Mouse (Mus musculus): ENCODE measurements around the gene Il31ra. TPM values are rescaled to one million over a fixed set of nuclear protein-coding genes. Genes with fewer than 3 reads are reported as not detected.
"Not testable (repeated sequence)": the region's sequence is repeated elsewhere in the genome, so short reads cannot be mapped to it uniquely, and the experiment has no call there.

Gene Il31ra
- 0.56 and 0.63 TPM in 2 replicates for polyA plus RNA-seq (2012; rRNA removed)

GRCm38 (mm10) chr13:112594260-112594659, at the start of gene Il31ra:
Il31ra (minus strand) TSS chr13:112594360.
- H3K36me3 ChIP-seq (ENCODE audit: control insufficient read depth, insufficient read depth, low read length), result not testable (repeated sequence)

GRCm38 (mm10) chr13:112642897-112643296, 48.7 kb upstream of the Il31ra start:
- no peaks in the 10 kb centered on the region for H3K27me3 ChIP-seq (ENCODE audit: control insufficient read depth, insufficient read depth, low read length)
- no peak for TF ChIP-seq POLR2A (IDR thresholded peaks at IDR 0.05; ENCODE audit: control insufficient read depth, low read depth, low read length)
- no peak for TF ChIP-seq CTCF (IDR thresholded peaks at IDR 0.05; ENCODE audit: control insufficient read depth, insufficient read depth, insufficient replicate concordance, low read depth, low read length)
- H3K4me1 ChIP-seq (ENCODE audit: control insufficient read depth, insufficient read depth, low read length), result no peaks in the 10 kb centered on the region
- H3K4me3 ChIP-seq (ENCODE audit: control insufficient read depth, low read depth, low read length), result no peak overlapping the region
- no peak overlapping the region for H3K27ac ChIP-seq (ENCODE audit: control insufficient read depth, insufficient read depth, low read depth, low read length)
- no peaks in the 10 kb centered on the region; the same call in 1 of the 2 replicates for H3K36me3 ChIP-seq (ENCODE audit: control insufficient read depth, insufficient read depth, low read length)

More at GRCm38 (mm10) chr13:112594260-112594659, at the start of gene Il31ra:
- not testable (repeated sequence) for H3K27me3 ChIP-seq (ENCODE audit: control insufficient read depth, insufficient read depth, low read length); H3K4me3 ChIP-seq (ENCODE audit: control insufficient read depth, low read depth, low read length); H3K27ac ChIP-seq (ENCODE audit: control insufficient read depth, insufficient read depth, low read depth, low read length); H3K4me1 ChIP-seq (ENCODE audit: control insufficient read depth, insufficient read depth, low read length)

GRCm38 (mm10) chr13:112639111-112639510, 45.0 kb upstream of the Il31ra start:
- Histone ChIP-seq H3K36me3 (ENCODE audit: control insufficient read depth, insufficient read depth, low read length) (peaks cover 3% of the 10 kb centered on the region; the same call in 1 of the 2 replicates), H3K27me3 (ENCODE audit: control insufficient read depth, insufficient read depth, low read length) (no peaks in the 10 kb centered on the region), H3K27ac (ENCODE audit: control insufficient read depth, insufficient read depth, low read depth, low read length) (no peak overlapping the region), H3K4me3 (ENCODE audit: control insufficient read depth, low read depth, low read length) (no peak overlapping the region), H3K4me1 (ENCODE audit: control insufficient read depth, insufficient read depth, low read length) (no peaks in the 10 kb centered on the region)
- TF ChIP-seq POLR2A (IDR thresholded peaks at IDR 0.05; ENCODE audit: control insufficient read depth, low read depth, low read length), result no peak

- TF ChIP-seq CTCF (IDR thresholded peaks at IDR 0.05; ENCODE audit: control insufficient read depth, insufficient read depth, insufficient replicate concordance, low read depth, low read length), result no peak
- TF ChIP-seq POLR2A (IDR thresholded peaks at IDR 0.05; ENCODE audit: control insufficient read depth, low read depth, low read length), result no peak
- H3K27me3 ChIP-seq (ENCODE audit: control insufficient read depth, insufficient read depth, low read length), result no peaks in the 10 kb centered on the region
- H3K36me3 ChIP-seq (ENCODE audit: control insufficient read depth, insufficient read depth, low read length), result peaks cover 3% of the 10 kb centered on the region; the same call in 1 of the 2 replicates
- H3K4me3 ChIP-seq (ENCODE audit: control insufficient read depth, low read depth, low read length), result no peak overlapping the region
- no peaks in the 10 kb centered on the region for H3K4me1 ChIP-seq (ENCODE audit: control insufficient read depth, insufficient read depth, low read length)
- no peak overlapping the region for H3K27ac ChIP-seq (ENCODE audit: control insufficient read depth, insufficient read depth, low read depth, low read length)
These were observed 42.3 kb upstream of the Il31ra start for GRCm38 (mm10) chr13:112636498-112636897.

- Histone ChIP-seq H3K36me3 (ENCODE audit: control insufficient read depth, insufficient read depth, low read length) (peaks cover 3% of the 10 kb centered on the region; the same call in 1 of the 2 replicates), H3K27me3 (ENCODE audit: control insufficient read depth, insufficient read depth, low read length) (no peaks in the 10 kb centered on the region), H3K4me1 (ENCODE audit: control insufficient read depth, insufficient read depth, low read length) (no peaks in the 10 kb centered on the region), H3K4me3 (ENCODE audit: control insufficient read depth, low read depth, low read length) (no peak overlapping the region), H3K27ac (ENCODE audit: control insufficient read depth, insufficient read depth, low read depth, low read length) (no peak overlapping the region)
- TF ChIP-seq CTCF (IDR thresholded peaks at IDR 0.05; ENCODE audit: control insufficient read depth, insufficient read depth, insufficient replicate concordance, low read depth, low read length) (no peak), POLR2A (IDR thresholded peaks at IDR 0.05; ENCODE audit: control insufficient read depth, low read depth, low read length) (no peak)
These were observed 41.1 kb upstream of the Il31ra start for GRCm38 (mm10) chr13:112635174-112635837.

- H3K4me1 ChIP-seq (ENCODE audit: control insufficient read depth, insufficient read depth, low read length), result no peaks in the 10 kb centered on the region
- H3K4me3 ChIP-seq (ENCODE audit: control insufficient read depth, low read depth, low read length), result no peak overlapping the region
- H3K36me3 ChIP-seq (ENCODE audit: control insufficient read depth, insufficient read depth, low read length), result no peaks in the 10 kb centered on the region
- H3K27ac ChIP-seq (ENCODE audit: control insufficient read depth, insufficient read depth, low read depth, low read length), result no peak overlapping the region
- no peaks in the 10 kb centered on the region for H3K27me3 ChIP-seq (ENCODE audit: control insufficient read depth, insufficient read depth, low read length)
- TF ChIP-seq CTCF (IDR thresholded peaks at IDR 0.05; ENCODE audit: control insufficient read depth, insufficient read depth, insufficient replicate concordance, low read depth, low read length) (no peak), POLR2A (IDR thresholded peaks at IDR 0.05; ENCODE audit: control insufficient read depth, low read depth, low read length) (no peak)
These were observed 31.4 kb upstream of the Il31ra start for GRCm38 (mm10) chr13:112625566-112625965.

- Histone ChIP-seq H3K4me1 (ENCODE audit: control insufficient read depth, insufficient read depth, low read length) (no peaks in the 10 kb centered on the region), H3K36me3 (ENCODE audit: control insufficient read depth, insufficient read depth, low read length) (peaks cover 1% of the 10 kb centered on the region; the same call in 1 of the 2 replicates), H3K27me3 (ENCODE audit: control insufficient read depth, insufficient read depth, low read length) (no peaks in the 10 kb centered on the region), H3K4me3 (ENCODE audit: control insufficient read depth, low read depth, low read length) (no peak overlapping the region), H3K27ac (ENCODE audit: control insufficient read depth, insufficient read depth, low read depth, low read length) (no peak overlapping the region)
- no peak for TF ChIP-seq POLR2A (IDR thresholded peaks at IDR 0.05; ENCODE audit: control insufficient read depth, low read depth, low read length)
- no peak for TF ChIP-seq CTCF (IDR thresholded peaks at IDR 0.05; ENCODE audit: control insufficient read depth, insufficient read depth, insufficient replicate concordance, low read depth, low read length)
These were observed 30.5 kb upstream of the Il31ra start for GRCm38 (mm10) chr13:112624622-112625021.

- Histone ChIP-seq H3K4me1 (ENCODE audit: control insufficient read depth, insufficient read depth, low read length) (no peaks in the 10 kb centered on the region), H3K27ac (ENCODE audit: control insufficient read depth, insufficient read depth, low read depth, low read length) (no peak overlapping the region), H3K27me3 (ENCODE audit: control insufficient read depth, insufficient read depth, low read length) (no peaks in the 10 kb centered on the region), H3K4me3 (ENCODE audit: control insufficient read depth, low read depth, low read length) (no peak overlapping the region), H3K36me3 (ENCODE audit: control insufficient read depth, insufficient read depth, low read length) (peaks cover 1% of the 10 kb centered on the region; the same call in 1 of the 2 replicates)
- TF ChIP-seq CTCF (IDR thresholded peaks at IDR 0.05; ENCODE audit: control insufficient read depth, insufficient read depth, insufficient replicate concordance, low read depth, low read length) (no peak), POLR2A (IDR thresholded peaks at IDR 0.05; ENCODE audit: control insufficient read depth, low read depth, low read length) (no peak)
These were observed 29.5 kb upstream of the Il31ra start for GRCm38 (mm10) chr13:112623656-112624055.
